Mouse (Mus musculus): ENCODE results near the gene Cntnap4. TPM values are rescaled to one million over a fixed set of nuclear protein-coding genes. Genes with fewer than 3 reads are reported as not detected.

Cntnap4 gene
- total and polyA plus RNA-seq, 3 experiments: not detected

DNA sequence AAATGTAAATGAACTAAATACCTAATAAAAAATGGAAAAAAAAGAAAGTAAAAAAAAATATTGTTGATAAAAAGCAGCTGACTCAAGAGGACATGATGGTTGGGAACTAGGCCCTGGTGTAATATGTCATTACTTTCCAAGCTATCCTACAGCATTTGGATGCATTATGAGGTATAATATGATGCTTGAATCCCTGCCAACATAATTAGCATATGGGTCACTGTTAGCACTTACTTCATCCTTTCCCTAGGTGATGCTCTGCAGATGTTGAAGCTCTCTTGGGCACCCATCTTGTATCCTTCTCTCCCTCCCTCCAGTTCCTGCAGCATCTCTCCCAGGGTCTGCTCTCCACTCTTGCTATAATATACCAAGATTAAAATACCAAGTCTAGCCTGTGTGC lies 341.6 kb downstream of the Cntnap4 start:
- dilution Hi-C loops (cut with MboI; ENCODE audit: extremely low pct_ligation_motif_present, extremely low pct_unique_long_range_greater_than_20kb, low sequenced_read_pairs): no loop called here
- no peak overlapping the region for H3K9ac ChIP-seq (ENCODE audit: insufficient read depth, low read depth)
- no peaks in the 10 kb centered on the region for H3K27me3 ChIP-seq (replicated peaks)
- H3K79me2 ChIP-seq (replicated peaks; ENCODE audit: control insufficient read depth, extremely low read depth, insufficient read depth, poor library complexity, severe bottlenecking): no peaks in the 10 kb centered on the region
- no peak overlapping the region for H3K4me2 ChIP-seq (ENCODE audit: insufficient read depth, low read depth, poor library complexity, severe bottlenecking)
- H3K4me1 ChIP-seq (ENCODE audit: control insufficient read depth in 1 of 2, insufficient read depth in 2 of 2): no peaks in the 10 kb centered on the region
- no peak overlapping the region for H3K4me3 ChIP-seq (replicated peaks in 1 of 3; ENCODE audit: low read depth in 2 of 3, low read length in 2 of 3, poor library complexity in 1 of 3)
- DNase-seq (ENCODE audit: extremely low read depth): no peak
- no peak overlapping the region for H3K27ac ChIP-seq (ENCODE audit: insufficient read depth, low read depth)
- no peaks in the 10 kb centered on the region for H3K36me3 ChIP-seq (replicated peaks in 1 of 2; ENCODE audit: control insufficient read depth in 1 of 2, insufficient read depth in 1 of 2, low read length in 1 of 2)
- TF ChIP-seq BHLHE40 (IDR thresholded peaks at IDR 0.05; ENCODE audit: low read depth, low read length): no peak
- TF ChIP-seq RCOR1 (conservative IDR thresholded peaks at IDR 0.05; ENCODE audit: low read depth, low read length): no peak
- TF ChIP-seq MAFK (IDR thresholded peaks at IDR 0.05; ENCODE audit: insufficient replicate concordance, low read length): no peak
- TF ChIP-seq NRF1 (IDR thresholded peaks at IDR 0.05; ENCODE audit: low read depth, low read length): no peak
- TF ChIP-seq MAZ (IDR thresholded peaks at IDR 0.05; ENCODE audit: low read depth, low read length): no peak
- TF ChIP-seq MXI1 (IDR thresholded peaks at IDR 0.05; ENCODE audit: low read depth, low read length): no peak
- TF ChIP-seq RAD21 (IDR thresholded peaks at IDR 0.05; ENCODE audit: low read depth, low read length): no peak
- no peak for TF ChIP-seq MYC (IDR thresholded peaks at IDR 0.05; ENCODE audit: low read depth, low read length)
- no peak for TF ChIP-seq TCF12 (IDR thresholded peaks at IDR 0.05; ENCODE audit: low read depth, low read length)
- TF ChIP-seq CHD1 (IDR thresholded peaks at IDR 0.05; ENCODE audit: low read depth, low read length): no peak
- no peak for TF ChIP-seq ETS1 (conservative IDR thresholded peaks at IDR 0.05; ENCODE audit: low read depth, low read length)
- TF ChIP-seq JUN (IDR thresholded peaks at IDR 0.05; ENCODE audit: insufficient read depth, low read depth, low read length): no peak
- TF ChIP-seq KAT2A (IDR thresholded peaks at IDR 0.05; ENCODE audit: insufficient replicate concordance, low read length): no peak
- in situ Hi-C loops (cut with MboI; ENCODE audit: low pct_ligation_motif_present, low pct_unique_long_range_greater_than_20kb, low sequenced_read_pairs): no loop called here
- H3K9me3 ChIP-seq (replicated peaks; ENCODE audit: low read length): peaks cover 37% of the 10 kb centered on the region

DNA sequence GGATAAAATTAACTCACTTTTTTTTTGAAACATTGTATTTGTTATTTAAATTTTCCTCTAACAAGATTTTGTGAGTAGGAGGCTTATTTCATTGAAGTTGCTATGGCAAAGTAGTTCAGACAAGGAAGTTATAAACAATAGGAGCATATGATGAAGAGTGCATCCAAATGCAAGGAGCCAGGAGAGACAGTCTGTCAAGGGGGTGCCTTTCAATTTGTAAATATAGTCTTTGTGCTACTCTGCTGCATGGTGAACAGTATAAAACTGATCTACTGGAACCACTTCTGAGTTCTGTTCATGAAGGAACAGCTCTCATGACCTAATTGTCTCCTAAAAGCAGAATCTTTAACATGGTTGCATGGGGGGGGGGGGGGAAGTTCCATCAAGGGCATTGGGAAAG lies 352.3 kb downstream of the Cntnap4 start:
- dilution Hi-C loops (cut with MboI; ENCODE audit: extremely low pct_ligation_motif_present, extremely low pct_unique_long_range_greater_than_20kb, low sequenced_read_pairs) (no loop called here), in situ Hi-C loops (cut with MboI; ENCODE audit: low pct_ligation_motif_present, low pct_unique_long_range_greater_than_20kb, low sequenced_read_pairs) (no loop called here)
- Histone ChIP-seq H3K36me3 (replicated peaks in 1 of 2; ENCODE audit: control insufficient read depth in 1 of 2, insufficient read depth in 1 of 2, low read length in 1 of 2) (no peaks in the 10 kb centered on the region), H3K4me1 (ENCODE audit: control insufficient read depth in 1 of 2, insufficient read depth in 2 of 2) (no peaks in the 10 kb centered on the region), H3K9ac (ENCODE audit: insufficient read depth, low read depth) (no peak overlapping the region), H3K9me3 (replicated peaks; ENCODE audit: low read length) (peaks cover 37% of the 10 kb centered on the region), H3K27me3 (replicated peaks) (no peaks in the 10 kb centered on the region), H3K4me3 (replicated peaks in 1 of 3; ENCODE audit: low read depth in 2 of 3, low read length in 2 of 3, poor library complexity in 1 of 3) (no peak overlapping the region), H3K27ac (ENCODE audit: insufficient read depth, low read depth) (no peak overlapping the region), H3K79me2 (replicated peaks; ENCODE audit: control insufficient read depth, extremely low read depth, insufficient read depth, poor library complexity, severe bottlenecking) (no peaks in the 10 kb centered on the region), H3K4me2 (ENCODE audit: insufficient read depth, low read depth, poor library complexity, severe bottlenecking) (no peak overlapping the region)
- TF ChIP-seq SIN3A (IDR thresholded peaks at IDR 0.05; ENCODE audit: low read length) (no peak), TCF12 (IDR thresholded peaks at IDR 0.05; ENCODE audit: low read depth, low read length) (no peak), MYC (IDR thresholded peaks at IDR 0.05; ENCODE audit: low read depth, low read length) (no peak), NRF1 (IDR thresholded peaks at IDR 0.05; ENCODE audit: low read depth, low read length) (no peak), BHLHE40 (IDR thresholded peaks at IDR 0.05; ENCODE audit: low read depth, low read length) (no peak), JUN (IDR thresholded peaks at IDR 0.05; ENCODE audit: insufficient read depth, low read depth, low read length) (no peak), CHD1 (IDR thresholded peaks at IDR 0.05; ENCODE audit: low read depth, low read length) (no peak), EP300 (IDR thresholded peaks at IDR 0.05; ENCODE audit: low read length) (no peak), HCFC1 (IDR thresholded peaks at IDR 0.05; ENCODE audit: low read depth, low read length) (no peak), TBP (conservative IDR thresholded peaks at IDR 0.05; ENCODE audit: low read depth, low read length) (no peak), CHD2 (IDR thresholded peaks at IDR 0.05; ENCODE audit: low read length) (no peak), MEF2A (IDR thresholded peaks at IDR 0.05; ENCODE audit: borderline replicate concordance, low read depth, low read length) (no peak), GABPA (IDR thresholded peaks at IDR 0.05; ENCODE audit: insufficient replicate concordance, low read depth, low read length) (no peak), PAX5 (IDR thresholded peaks at IDR 0.05; ENCODE audit: low read length) (no peak), ELF1 (IDR thresholded peaks at IDR 0.05; ENCODE audit: low read depth, low read length) (no peak), ZNF384 (IDR thresholded peaks at IDR 0.05; ENCODE audit: low read depth, low read length) (no peak), RCOR1 (conservative IDR thresholded peaks at IDR 0.05; ENCODE audit: low read depth, low read length) (no peak), CTCF (conservative IDR thresholded peaks at IDR 0.05 in 1 of 2, IDR thresholded peaks at IDR 0.05 in 1 of 2; ENCODE audit: low read depth in 2 of 2, low read length in 2 of 2) (no peak)
- no peak for DNase-seq (ENCODE audit: extremely low read depth)
